Mouse (Mus musculus) cerebellum, postnatal 4 days (tissue): ENCODE results near the gene Fam120c.
"Not testable (repeated sequence)": the region's sequence is repeated elsewhere in the genome, so short reads cannot be mapped to it uniquely, and the experiment has no call there.

ENCODE experiments used
- DNase-seq, 2 experiments: peaks; one replicate each; pipeline ENCODE4 v3.0.0; 2022; ENCODE audit warnings: low spot score in 2 of 2, mixed read lengths in 1 of 2

The Fam120c gene

DNA sequence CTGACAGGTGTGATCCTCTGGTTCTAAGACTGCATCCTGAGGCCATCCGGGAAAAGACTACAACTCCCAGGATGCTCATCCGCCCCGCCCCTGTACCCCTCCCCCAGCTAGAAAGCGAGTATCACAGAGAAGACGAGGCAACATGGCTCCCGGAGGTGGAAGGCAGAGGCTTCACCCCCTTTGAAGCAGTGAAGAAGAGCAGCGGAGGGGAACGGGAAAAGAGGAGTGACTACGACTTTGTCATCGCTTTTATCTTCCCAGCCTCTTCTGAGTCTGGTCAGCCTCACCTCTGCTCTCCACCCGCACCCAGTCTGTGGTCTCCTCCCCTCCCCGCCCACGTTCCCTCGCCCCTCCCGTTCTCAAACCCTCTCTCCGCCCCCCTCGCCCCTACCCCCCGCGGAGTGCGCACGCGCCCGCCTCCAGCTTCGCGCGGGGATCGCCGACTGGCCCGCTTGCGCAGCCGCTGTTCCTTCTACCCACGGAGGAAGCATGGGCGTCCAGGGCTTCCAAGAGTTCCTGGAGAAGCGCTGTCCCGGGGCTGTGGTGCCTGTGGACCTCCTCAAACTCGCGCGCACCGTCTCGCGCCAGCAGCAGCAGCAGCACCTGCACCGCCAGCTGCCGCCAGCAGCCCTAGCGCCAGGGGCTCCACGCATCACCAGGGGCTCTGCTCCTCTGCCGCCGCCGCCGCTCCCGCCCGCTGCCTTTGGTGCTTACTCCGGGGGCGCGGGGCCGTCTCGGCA, at the start of gene Fam120c:
Gene Fam120c (plus strand): TSS at position 415 of the 740 bp plus-strand sequence.
- DNase-seq: peak; percentile 76 to 83

DNA sequence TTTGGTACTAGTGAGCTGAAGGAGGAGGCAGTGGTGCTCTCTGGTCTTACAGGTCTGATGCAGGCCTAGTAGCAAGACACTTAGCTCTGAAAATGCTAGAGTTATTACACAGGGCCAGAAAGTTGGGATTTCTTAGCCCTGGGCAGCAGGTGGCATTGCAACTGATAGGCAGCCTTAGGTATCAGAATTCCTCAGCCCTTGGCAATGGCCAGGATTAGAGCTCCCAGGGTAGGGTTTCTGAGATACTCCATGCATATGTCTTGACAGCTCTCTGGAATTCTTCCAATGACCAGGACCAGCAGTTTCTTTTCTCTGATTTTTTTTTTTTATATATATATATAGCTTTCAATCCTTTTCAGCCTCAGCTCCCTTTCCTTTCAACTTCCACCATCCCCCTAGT, 45.6 kb upstream of the Fam120c start:
- DNase-seq: no peak

DNA sequence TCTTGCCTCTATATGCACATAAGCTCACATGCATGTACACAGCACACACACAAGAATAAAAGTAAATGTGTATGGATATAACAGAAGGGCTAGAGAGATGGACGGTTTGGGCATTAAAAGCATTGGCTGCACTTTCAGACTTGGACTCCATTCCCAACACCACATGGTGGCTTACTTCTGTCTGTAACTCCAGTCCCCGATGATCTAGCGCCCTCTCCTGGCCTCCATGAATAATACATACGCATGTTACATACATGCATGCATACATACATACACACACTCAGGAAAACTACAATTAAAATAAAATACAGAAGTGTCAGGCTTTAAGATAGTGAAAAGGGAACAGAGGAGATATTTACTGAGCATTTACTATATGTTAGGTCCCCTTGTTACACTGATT, 30.2 kb upstream of the Fam120c start:
- no peak for DNase-seq

- no peak for DNase-seq
These were observed 10.4 kb upstream of the Fam120c start for GRCm38 (mm10) chrX:151333615-151334014.

GRCm38 (mm10) chrX:151337804-151338203, 6.2 kb upstream of the Fam120c start:
- no peak for DNase-seq

DNA sequence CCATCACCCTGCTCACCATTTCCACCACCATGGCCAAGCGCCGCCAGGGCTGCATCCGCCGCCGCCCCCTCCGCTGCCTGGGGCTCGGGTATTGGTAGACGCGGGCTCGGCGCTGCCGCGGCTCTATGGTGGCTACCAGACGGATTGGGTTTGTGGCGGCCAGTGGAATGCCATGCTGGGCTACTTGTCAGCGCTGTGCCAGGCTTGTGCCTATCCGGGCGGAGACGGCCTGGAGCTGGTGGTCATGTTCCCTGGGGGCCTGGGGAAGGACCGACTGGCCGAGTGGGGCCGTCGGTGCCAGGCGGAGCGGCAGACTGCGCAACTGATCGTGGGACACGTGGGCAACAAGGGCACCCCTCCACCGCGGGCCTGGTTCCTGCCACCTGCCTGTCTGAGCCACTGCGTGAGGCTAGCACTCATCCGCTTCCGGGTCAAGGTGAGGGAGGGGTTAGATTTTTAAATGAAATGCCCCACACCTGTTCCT, 568 bp downstream of the Fam120c start:
- peak; percentile 23 to 36 for DNase-seq

GRCm38 (mm10) chrX:151345333-151346125, 1.6 kb downstream of the Fam120c start:
- peak in 1 of 2 experiments; percentile 17 for DNase-seq

DNA sequence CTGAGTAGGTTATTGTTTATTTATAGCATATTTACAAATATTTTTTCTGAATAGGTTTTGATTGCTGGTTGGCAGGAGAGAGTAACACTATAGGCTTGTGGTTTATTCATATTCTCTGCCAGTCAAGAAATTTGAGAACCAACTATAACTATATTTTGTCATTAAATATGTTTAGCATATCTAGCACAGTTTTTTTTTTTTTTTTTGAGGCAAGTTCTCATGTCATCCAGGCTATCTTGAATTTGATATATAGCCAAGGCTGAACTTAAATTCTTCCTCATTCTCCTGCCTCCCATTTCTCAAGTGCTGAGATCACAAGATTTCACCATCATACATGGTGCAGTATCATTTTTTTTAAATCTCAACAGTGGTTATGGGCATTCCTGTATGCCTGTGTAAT, 3.3 kb downstream of the Fam120c start:
- no peak for DNase-seq

DNA sequence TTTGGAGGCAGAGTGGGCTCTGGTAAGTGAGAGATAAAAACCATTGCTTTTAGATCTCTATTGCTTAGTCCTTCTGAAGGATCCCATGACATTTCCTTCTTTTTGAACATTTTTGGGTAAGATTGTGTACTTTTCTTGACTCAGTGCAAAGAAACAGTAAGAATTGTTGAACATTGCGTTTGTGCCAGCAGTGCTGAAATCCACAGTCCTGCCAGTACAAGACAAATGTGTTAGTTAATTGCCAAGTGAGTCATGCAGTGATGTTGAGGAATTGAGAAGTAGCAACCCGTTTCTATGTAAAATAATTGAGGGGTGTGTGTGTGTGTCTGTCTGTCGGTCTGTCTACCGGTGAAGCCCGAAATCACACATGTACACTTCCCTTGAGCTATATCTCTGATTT, 5.3 kb downstream of the Fam120c start:
- DNase-seq: no peak

- DNase-seq: no peak
These were observed 74.8 kb downstream of the Fam120c start for GRCm38 (mm10) chrX:151418801-151419200.

DNA sequence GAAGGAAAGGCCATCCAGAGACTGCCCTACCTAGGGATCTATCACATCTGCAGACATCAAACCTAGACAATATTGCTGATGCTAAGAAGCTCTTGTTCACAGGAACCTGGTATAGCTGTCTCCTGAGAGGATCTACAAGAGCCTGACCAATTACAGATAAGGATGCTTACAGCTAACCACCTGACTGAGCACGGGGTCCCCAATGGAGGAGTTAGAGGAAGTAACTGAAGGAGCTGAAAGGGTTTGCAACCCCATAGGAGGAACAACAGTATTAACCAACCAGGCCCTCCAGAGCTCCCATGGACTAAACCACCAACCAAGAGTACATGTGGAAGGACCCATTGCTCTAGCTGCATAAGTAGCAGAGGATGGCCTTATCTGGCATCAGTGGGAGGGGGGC, 76.8 kb downstream of the Fam120c start:
- no peak for DNase-seq

GRCm38 (mm10) chrX:151443637-151444036, 99.7 kb downstream of the Fam120c start:
- DNase-seq: no peak

- DNase-seq: no peak
These were observed 100.2 kb downstream of the Fam120c start for GRCm38 (mm10) chrX:151444189-151444588.

- DNase-seq: no peak
These were observed 144.2 kb downstream of the Fam120c start for GRCm38 (mm10) chrX:151488128-151488527.

DNA sequence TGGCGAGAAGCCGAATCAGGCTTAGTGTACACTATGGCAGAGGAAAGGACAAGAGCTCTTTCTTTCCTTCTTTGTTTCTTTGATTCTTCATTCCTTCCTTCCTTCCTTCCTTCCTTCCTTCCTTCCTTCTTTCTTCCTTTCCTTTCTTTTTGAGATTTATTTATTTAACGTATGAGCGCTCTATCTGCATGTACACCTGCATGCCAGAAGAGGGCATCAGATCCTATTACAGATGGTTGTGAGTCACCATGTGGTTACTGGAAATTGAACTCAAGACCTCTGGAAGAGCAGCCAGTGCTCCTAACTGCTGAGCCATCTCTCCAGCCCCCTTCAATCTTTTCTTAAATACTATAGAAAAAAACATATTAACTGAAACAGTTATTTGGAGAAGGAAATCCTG, 149.3 kb downstream of the Fam120c start:
- DNase-seq: not testable (repeated sequence)

DNA sequence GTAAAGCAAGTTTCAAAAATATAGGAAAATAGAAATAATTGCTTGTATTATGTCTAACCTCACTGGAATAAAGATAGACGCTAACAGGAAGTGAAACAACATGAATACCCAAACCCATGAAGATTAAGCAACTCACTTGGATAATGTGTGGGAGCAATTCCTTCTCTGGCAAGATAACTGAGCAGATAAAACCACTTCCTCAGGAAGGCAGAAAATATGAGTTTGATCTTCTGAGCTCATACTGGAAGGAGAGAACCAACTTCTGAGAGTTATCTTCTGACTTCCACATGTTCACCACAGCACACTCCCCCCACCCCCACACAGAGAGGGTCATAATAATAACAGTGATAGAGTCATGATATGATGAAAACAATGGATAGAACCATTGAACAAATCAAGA, 152.6 kb downstream of the Fam120c start:
- DNase-seq: no peak

DNA sequence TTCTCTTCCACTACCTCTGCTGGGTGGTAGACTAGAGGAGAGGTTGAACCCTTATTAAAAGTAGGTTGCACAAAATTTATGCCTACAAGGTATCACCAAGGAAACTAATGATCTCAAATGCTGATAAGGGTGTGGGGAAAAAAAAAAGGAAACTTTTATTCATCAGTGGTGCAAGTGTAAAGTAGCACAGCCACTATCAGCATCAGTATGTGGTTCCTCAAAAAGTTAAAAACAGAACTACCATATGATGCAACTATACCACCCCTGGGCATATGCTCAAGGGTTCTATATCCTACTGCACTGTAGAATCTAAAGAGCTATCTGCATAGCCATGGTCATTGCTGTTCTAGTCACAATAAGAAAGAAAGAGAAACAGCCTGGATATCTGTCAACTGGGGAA, 164.6 kb downstream of the Fam120c start:
- DNase-seq: no peak

GRCm38 (mm10) chrX:151509906-151510305, 165.9 kb downstream of the Fam120c start:
- no peak for DNase-seq

DNA sequence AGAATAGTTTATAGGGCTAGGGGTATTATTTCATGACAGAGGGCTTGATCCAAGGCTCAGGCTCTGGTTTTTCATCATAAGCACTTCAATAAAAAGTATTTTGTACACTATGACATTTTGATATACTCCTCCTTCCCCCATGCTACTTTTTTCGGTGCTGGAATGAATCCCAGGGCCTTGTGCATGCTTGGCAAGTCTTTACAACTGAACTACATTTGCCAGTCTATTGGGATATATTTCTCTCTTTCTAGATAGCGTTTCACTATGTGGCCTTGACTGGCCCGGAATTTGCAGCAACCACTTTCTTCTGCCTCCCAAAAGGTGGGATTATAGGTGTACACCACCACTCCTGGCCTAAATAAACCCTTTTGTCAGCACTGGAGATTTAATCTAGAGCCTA, 169.1 kb downstream of the Fam120c start:
- DNase-seq: no peak

GRCm38 (mm10) chrX:151513694-151514093, 169.7 kb downstream of the Fam120c start:
- no peak for DNase-seq

GRCm38 (mm10) chrX:151518181-151518580, 174.2 kb downstream of the Fam120c start:
- no peak for DNase-seq

DNA sequence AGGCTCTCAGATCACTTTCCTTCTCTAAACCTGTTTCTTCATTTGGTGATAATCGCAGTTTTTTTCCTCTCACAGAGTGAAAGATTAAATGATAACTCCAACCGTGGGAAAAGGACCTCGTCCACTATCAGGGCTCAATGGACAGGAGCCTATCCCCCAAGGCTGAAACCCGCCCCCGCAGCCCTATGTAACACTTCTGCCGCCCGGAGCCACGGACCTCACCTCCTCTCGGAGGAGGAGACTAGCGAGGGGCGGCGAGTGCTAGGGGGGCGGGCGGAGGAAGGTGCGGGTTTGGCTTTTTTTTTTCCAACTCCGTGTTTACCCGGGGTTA, 176.1 kb downstream of the Fam120c start:
- no peak for DNase-seq
